Mouse (Mus musculus) limb, embryonic 12.5 days (tissue): ENCODE results near the gene Ccl26. TPM values are rescaled to one million over a fixed set of nuclear protein-coding genes. Genes with fewer than 3 reads are reported as not detected.

ENCODE experiments used
- ATAC-seq: fragments of 200-750 bp; cut with Nextera tagmentation; 2 replicates; pipeline ENCODE4 v1.8.0; 2017; ENCODE audit warnings: low read depth, moderate TSS enrichment; ENCODE audit not compliant: insufficient number of reproducible peaks, insufficient read depth, low FRiP score, low TSS enrichment
- H3K27ac ChIP-seq: fragments of 300-500 bp; sonication (generic); 2 replicates; pipeline ENCODE4 v1.5.1; 2016; ENCODE audit warnings: mild to moderate bottlenecking, moderate library complexity
- H3K27me3 ChIP-seq: fragments of 300-500 bp; sonication (generic); 2 replicates; pipeline ENCODE4 v1.6.1; 2016; ENCODE audit warnings: mild to moderate bottlenecking, moderate library complexity
- H3K36me3 ChIP-seq: fragments of 300-500 bp; sonication (generic); 2 replicates; pipeline ENCODE4 v1.6.1; 2016; ENCODE audit warnings: mild to moderate bottlenecking, moderate library complexity
- H3K4me1 ChIP-seq: fragments of 300-500 bp; sonication (generic); replicated peaks from 2 replicates; pipeline ENCODE4 v1.6.1; 2016
- H3K4me2 ChIP-seq: fragments of 300-500 bp; sonication (generic); 2 replicates; pipeline ENCODE4 v1.6.1; 2016; ENCODE audit warnings: mild to moderate bottlenecking, moderate library complexity
- H3K4me3 ChIP-seq: fragments of 300-500 bp; sonication (generic); replicated peaks from 2 replicates; pipeline ENCODE4 v1.5.1; 2016; ENCODE audit warnings: mild to moderate bottlenecking
- H3K9ac ChIP-seq: fragments of 300-500 bp; sonication (generic); replicated peaks from 2 replicates; pipeline ENCODE4 v1.6.1; 2016; ENCODE audit warnings: mild to moderate bottlenecking, moderate library complexity
- H3K9me3 ChIP-seq: fragments of 300-500 bp; sonication (generic); 2 replicates; pipeline ENCODE4 v1.6.1; 2016; ENCODE audit warnings: mild to moderate bottlenecking, moderate library complexity
- WGBS: fragments of 180-500 bp; shearing (Covaris S2); methylation state at CpG from one replicate; pipeline ENCODE4 v1.1.7; 2016; 5-methylcytosine and 5-hydroxymethylcytosine counted together
- polyA plus RNA-seq: library from polyadenylated mRNA; unstranded; fragments of >200 nt; fragmentation: Nextera tagmentation; extraction: Ambion mirVana; gene quantifications from 2 replicates; pipeline ENCODE4 v1.2.1, GENCODE M21; 2016

Ccl26 gene
- polyA plus RNA-seq, 1 experiment from 2014 or later: not detected

- Histone ChIP-seq H3K27ac (no peak overlapping the region), H3K9me3 (no peaks in the 10 kb centered on the region), H3K4me2 (no peak overlapping the region), H3K27me3 (no peaks in the 10 kb centered on the region), H3K36me3 (0 out of 2 replicates have a peak, but pooled peaks cover under 1% of the 10 kb centered on the region), H3K4me1 (no peaks in the 10 kb centered on the region), H3K4me3 (no peak overlapping the region), H3K9ac (no peak overlapping the region)
- ATAC-seq: no peak; the same call in 1 of the 2 replicates
- 78% methylated on average over 4 of the region's 4 CpGs for WGBS
Measured at GRCm38 (mm10) chr5:135537326-135537725, 26.0 kb downstream of the Ccl26 start.

DNA sequence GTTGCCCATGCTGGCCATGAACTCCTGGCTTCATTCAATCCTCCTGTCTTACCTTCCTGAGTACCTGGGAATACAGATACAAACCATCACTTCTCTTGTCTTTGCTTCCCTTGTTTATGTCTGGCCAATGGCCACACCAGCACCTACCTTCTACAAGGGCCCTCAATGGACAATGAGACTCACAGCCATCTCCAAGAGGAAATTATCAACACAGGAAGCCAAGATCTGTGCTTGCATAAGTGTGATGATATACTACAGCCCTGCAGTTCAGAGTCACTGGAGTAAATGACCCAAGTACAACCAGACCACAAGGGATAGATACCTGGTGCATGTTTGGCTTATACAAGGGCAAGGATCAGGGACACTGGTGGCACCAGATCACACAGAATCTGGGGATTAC is 27.5 kb downstream of the Ccl26 start:
- Histone ChIP-seq H3K9me3 (no peaks in the 10 kb centered on the region), H3K9ac (no peak overlapping the region), H3K4me3 (no peak overlapping the region), H3K4me1 (0 out of 2 replicates have a peak, but pooled peaks cover 3% of the 10 kb centered on the region), H3K36me3 (0 out of 2 replicates have a peak, but pooled peaks cover 8% of the 10 kb centered on the region), H3K27me3 (no peaks in the 10 kb centered on the region), H3K4me2 (no peak overlapping the region), H3K27ac (no peak overlapping the region)
- no peak for ATAC-seq

DNA sequence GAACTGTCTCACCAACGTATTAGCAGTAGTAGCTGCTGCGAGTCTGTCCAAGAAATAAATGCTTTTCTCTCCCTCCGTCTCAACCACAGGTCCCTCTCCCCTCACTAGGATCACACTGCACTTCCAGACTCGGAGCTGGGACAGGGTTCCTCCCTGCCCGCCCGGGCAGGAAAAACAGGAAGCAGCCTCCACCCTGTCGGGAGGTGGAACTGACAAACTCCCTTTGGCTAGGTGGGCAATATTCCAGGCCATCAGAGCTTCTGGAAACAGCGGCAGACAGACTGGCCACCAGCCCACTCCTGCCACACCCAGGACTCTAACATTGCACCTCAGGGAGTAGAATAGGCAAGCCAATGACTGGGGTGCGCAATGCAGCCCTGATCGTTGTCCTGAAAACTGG is 29.9 kb downstream of the Ccl26 start:
- no peak for ATAC-seq
- Histone ChIP-seq H3K27ac (no peak overlapping the region), H3K27me3 (no peaks in the 10 kb centered on the region), H3K4me3 (no peak overlapping the region), H3K9ac (no peak overlapping the region), H3K9me3 (no peaks in the 10 kb centered on the region), H3K4me2 (no peak overlapping the region), H3K36me3 (0 out of 2 replicates have a peak, but pooled peaks cover 8% of the 10 kb centered on the region), H3K4me1 (0 out of 2 replicates have a peak, but pooled peaks cover 3% of the 10 kb centered on the region)
- 81% methylated on average over 10 of the region's 10 CpGs for WGBS

DNA sequence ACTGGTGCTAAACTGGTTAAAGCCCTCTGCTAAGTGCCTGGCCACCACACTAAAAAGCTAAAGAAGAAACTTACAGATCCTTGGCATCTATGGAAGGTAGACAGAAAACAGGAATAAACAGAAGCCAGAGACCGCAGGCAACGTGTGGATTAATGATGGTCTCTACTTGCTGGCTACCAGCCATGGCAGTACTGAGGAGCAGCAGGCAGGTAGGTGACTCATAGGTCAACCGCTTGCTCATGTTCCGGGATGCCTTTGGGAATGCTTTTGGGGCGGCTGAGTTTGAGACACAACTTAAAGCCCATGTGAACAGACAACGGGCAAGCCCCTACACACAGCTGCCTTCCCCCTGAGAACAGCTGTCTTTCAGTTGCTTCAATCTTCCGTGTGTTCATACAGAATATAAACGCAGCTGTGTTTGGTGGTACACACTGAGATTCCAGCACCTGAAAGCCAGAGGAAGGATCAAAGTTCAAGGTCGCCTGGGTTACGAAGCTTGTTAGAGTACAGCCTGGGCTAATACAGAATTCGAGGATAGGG is 32.0 kb downstream of the Ccl26 start:
- Histone ChIP-seq H3K4me2 (no peak overlapping the region), H3K9ac (no peak overlapping the region), H3K27me3 (no peaks in the 10 kb centered on the region), H3K27ac (no peak overlapping the region), H3K36me3 (0 out of 2 replicates have a peak, but pooled peaks cover 15% of the 10 kb centered on the region), H3K4me3 (no peak overlapping the region), H3K4me1 (0 out of 2 replicates have a peak, but pooled peaks cover 3% of the 10 kb centered on the region), H3K9me3 (no peaks in the 10 kb centered on the region)
- no peak for ATAC-seq
- WGBS: 84% methylated on average over 11 of the region's 11 CpGs

- no peaks in the 10 kb centered on the region for H3K9me3 ChIP-seq
- no peaks in the 10 kb centered on the region for H3K27me3 ChIP-seq
- H3K9ac ChIP-seq: no peak overlapping the region
- H3K36me3 ChIP-seq: 0 out of 2 replicates have a peak, but pooled peaks cover 15% of the 10 kb centered on the region
- peaks cover 10% of the 10 kb centered on the region for H3K4me1 ChIP-seq
- H3K27ac ChIP-seq: no peak overlapping the region
- WGBS: 91% methylated on average over 2 of the region's 2 CpGs
- no peak for ATAC-seq
- no peak overlapping the region for H3K4me3 ChIP-seq
- H3K4me2 ChIP-seq: no peak overlapping the region
Measured at GRCm38 (mm10) chr5:135529964-135530363, 33.4 kb downstream of the Ccl26 start.

DNA sequence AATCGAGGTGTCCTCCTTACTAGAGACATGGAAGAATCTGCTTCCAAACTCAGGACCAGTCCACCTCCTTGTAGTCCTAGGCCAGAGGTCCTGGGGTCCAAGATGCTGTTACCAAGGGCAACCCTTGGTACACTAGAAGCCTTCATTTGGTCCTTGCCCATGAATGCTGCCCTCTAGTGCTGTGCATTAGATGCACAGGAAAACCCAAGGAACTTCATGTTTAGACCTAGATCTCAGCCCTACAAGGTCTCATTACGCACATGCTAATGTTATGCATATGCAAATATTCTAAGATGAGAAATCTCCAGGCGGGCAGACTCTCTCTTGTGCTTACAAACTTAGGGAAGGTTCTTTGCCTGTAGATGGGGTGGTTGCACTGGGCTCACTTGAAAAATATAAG is 34.1 kb downstream of the Ccl26 start:
- ATAC-seq: no peak
- H3K4me2 ChIP-seq: no peak overlapping the region

DNA sequence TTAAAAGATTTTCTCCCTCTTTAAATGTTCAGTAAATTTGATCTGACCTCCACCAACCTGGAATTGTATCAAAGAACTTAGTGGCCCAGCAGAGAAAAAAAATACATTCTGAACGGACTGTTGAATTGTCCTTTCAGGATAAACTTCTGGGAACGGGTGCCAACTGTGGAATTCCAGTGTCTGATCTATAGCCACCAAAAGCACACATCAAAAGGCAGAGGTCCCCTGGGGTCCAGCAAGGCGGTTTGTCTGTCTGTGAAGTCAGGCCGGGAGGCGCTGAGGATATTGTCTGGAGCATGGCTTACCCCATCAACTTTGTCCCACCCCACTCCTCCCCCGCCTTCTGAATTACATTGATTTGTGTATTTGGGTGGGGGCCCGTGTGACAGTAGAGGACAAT is 35.4 kb downstream of the Ccl26 start:
- WGBS: 36% methylated on average over 7 of the region's 7 CpGs
- H3K27me3 ChIP-seq: no peaks in the 10 kb centered on the region
- H3K9ac ChIP-seq: no peak overlapping the region
- no peak overlapping the region for H3K4me2 ChIP-seq
- no peak overlapping the region for H3K27ac ChIP-seq
- H3K9me3 ChIP-seq: peaks cover 4% of the 10 kb centered on the region; the same call in 1 of the 2 replicates
- no peak overlapping the region for H3K4me3 ChIP-seq
- peaks cover 14% of the 10 kb centered on the region for H3K4me1 ChIP-seq
- ATAC-seq: no peak
- H3K36me3 ChIP-seq: 0 out of 2 replicates have a peak, but pooled peaks cover 15% of the 10 kb centered on the region

More for the DNA sequence above, 34.1 kb downstream of the Ccl26 start:
- H3K36me3 ChIP-seq: 0 out of 2 replicates have a peak, but pooled peaks cover 15% of the 10 kb centered on the region
- H3K9ac ChIP-seq: no peak overlapping the region
- no peak overlapping the region for H3K27ac ChIP-seq
- H3K27me3 ChIP-seq: no peaks in the 10 kb centered on the region
- H3K4me1 ChIP-seq: peaks cover 14% of the 10 kb centered on the region
- no peak overlapping the region for H3K4me3 ChIP-seq
- H3K9me3 ChIP-seq: no peaks in the 10 kb centered on the region
- WGBS: 79% methylated on average over 3 of the region's 3 CpGs

- Histone ChIP-seq H3K27me3 (no peaks in the 10 kb centered on the region), H3K9ac (no peak overlapping the region), H3K27ac (no peak overlapping the region), H3K4me1 (peaks cover 12% of the 10 kb centered on the region), H3K9me3 (peaks cover 4% of the 10 kb centered on the region; the same call in 1 of the 2 replicates), H3K4me2 (no peak overlapping the region; the same call in 1 of the 2 replicates), H3K36me3 (0 out of 2 replicates have a peak, but pooled peaks cover 7% of the 10 kb centered on the region), H3K4me3 (no peak overlapping the region)
- 44% methylated on average over 11 of the region's 11 CpGs for WGBS
- ATAC-seq: no peak
Measured at GRCm38 (mm10) chr5:135524660-135525560, 38.5 kb downstream of the Ccl26 start.

DNA sequence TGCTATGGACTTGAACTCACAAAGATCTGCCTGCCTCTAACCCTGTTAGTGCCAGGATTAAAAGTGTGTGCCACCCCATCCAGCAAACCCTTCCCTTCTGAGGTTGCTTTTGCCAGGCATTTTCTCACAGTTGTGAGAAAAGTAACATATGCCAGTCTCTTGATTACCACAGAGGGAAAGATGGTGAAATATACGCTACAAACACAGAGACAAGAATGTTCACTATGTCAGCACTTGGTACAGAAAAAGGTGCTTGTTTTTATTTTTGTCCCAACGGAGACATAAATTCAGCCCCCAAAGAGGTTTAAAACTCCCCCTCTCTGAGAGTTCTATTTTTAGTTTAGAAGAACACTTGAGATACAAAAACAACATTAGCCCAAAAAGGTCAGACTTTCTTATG is 39.3 kb downstream of the Ccl26 start:
- 0 out of 2 replicates have a peak, but pooled peaks cover 7% of the 10 kb centered on the region for H3K36me3 ChIP-seq
- H3K4me2 ChIP-seq: no peak overlapping the region
- H3K9me3 ChIP-seq: peaks cover 4% of the 10 kb centered on the region; the same call in 1 of the 2 replicates
- 89% methylated on average over 2 of the region's 2 CpGs for WGBS
- peaks cover 12% of the 10 kb centered on the region for H3K4me1 ChIP-seq
- H3K9ac ChIP-seq: no peak overlapping the region
- no peaks in the 10 kb centered on the region for H3K27me3 ChIP-seq
- no peak for ATAC-seq
- H3K27ac ChIP-seq: no peak overlapping the region
- H3K4me3 ChIP-seq: no peak overlapping the region

DNA sequence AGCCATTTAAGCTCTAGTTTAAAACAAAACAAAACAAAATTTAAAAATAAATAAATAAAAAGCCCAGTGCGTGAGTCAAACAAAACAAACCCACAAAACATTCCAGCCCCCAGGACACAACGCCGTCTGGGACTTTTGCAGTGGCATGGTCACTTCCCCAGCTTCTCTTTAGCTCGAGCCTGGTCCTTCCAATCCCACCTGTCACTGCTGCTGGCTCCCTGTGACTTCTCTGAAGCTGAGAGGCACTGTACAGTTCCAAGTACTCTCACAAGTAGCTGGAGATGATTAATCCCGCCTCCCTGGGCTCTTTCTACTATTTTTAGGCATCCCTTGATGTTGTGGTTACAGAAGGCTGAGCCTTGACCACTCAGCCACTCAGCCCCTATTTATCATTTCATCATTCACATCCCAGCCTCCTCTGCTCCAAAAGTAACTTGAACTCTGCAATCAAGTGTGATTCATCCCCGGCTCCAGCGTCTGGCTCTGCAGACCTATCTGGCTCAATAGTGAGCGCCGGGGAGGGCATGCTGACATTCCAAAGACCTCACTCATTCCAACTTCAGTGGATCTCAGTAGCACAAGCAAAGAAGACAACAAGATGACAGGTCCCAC is 41.2 kb downstream of the Ccl26 start:
- no peak overlapping the region for H3K4me2 ChIP-seq
- whole genome bisulfite sequencing: 78% methylated on average over 9 of the region's 9 CpGs
- ATAC-seq: no peak

DNA sequence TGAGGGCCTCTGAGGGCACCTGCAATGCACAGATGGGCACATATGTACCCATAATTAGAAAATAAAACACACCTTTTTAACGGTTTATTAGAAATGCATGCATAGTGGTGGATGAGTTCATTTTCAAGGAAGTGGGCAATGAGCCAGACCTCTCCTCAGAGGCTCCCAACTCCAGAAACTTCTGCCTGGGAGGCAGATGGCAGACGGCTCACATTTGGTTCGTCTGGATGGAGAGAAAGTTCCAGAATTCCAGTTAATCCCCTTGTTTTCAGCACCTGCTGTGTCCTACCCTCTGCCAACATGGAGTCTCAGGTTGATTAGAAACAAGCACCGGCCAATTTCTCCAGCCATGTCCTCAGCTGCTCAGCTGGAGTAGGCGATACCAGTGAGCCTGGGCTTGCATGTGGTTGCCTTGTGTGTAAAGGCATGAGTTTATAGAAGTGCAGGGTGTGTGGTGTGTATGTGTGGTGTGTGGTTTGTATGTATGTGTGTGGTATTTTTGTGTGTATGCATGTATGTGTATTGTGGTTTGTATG is 46.0 kb downstream of the Ccl26 start:
- ATAC-seq: no peak
- H3K27me3 ChIP-seq: no peaks in the 10 kb centered on the region
- H3K4me3 ChIP-seq: no peak overlapping the region
- H3K4me1 ChIP-seq: no peaks in the 10 kb centered on the region
- no peak overlapping the region for H3K4me2 ChIP-seq
- H3K27ac ChIP-seq: no peak overlapping the region
- H3K9me3 ChIP-seq: peaks cover 16% of the 10 kb centered on the region
- peaks cover 18% of the 10 kb centered on the region for H3K36me3 ChIP-seq
- no peak overlapping the region for H3K9ac ChIP-seq
- 84% methylated on average over 5 of the region's 5 CpGs for WGBS

More for the DNA sequence above, 41.2 kb downstream of the Ccl26 start:
- Histone ChIP-seq H3K4me3 (no peak overlapping the region), H3K27ac (no peak overlapping the region), H3K9me3 (peaks cover 4% of the 10 kb centered on the region; the same call in 1 of the 2 replicates), H3K9ac (no peak overlapping the region), H3K36me3 (0 out of 2 replicates have a peak, but pooled peaks cover 4% of the 10 kb centered on the region), H3K27me3 (no peaks in the 10 kb centered on the region), H3K4me1 (peaks cover 12% of the 10 kb centered on the region)
